Mouse (Mus musculus) erythroblast, adult 5-6 weeks (primary cell): ENCODE data around the gene Zfp770. TPM values are rescaled to one million over a fixed set of nuclear protein-coding genes. Genes with fewer than 3 reads are reported as not detected.
"Not testable (repeated sequence)": the region's sequence is repeated elsewhere in the genome, so short reads cannot be mapped to it uniquely, and the experiment has no call there.

Source experiments
- ATAC-seq: replicated peaks from 2 replicates; pipeline ENCODE4 v1.8.0; 2016; ENCODE audit warnings: moderate number of reproducible peaks, mild to moderate bottlenecking, moderate TSS enrichment, inconsistent platforms; ENCODE audit not compliant: poor library complexity, low FRiP score, severe bottlenecking
- total RNA-seq, 2 experiments: library from RNA; stranded (forward) in 1 of 2; stranded (reverse) in 1 of 2; fragments of 150-400 nt in 1 of 2; fragments of 200-764, 138-1000 nt in 1 of 2; gene quantifications; 2 replicates each; pipeline versions ENCODE4 v1.2.3 to v1.2.4; 2015 to 2017; ENCODE audit warnings: low replicate concordance in 2 of 2

The Zfp770 gene
- total RNA-seq (2015; ENCODE audit: low replicate concordance) = 4.0 and 7.5 TPM in 2 replicates
- 0.51 and 1.5 TPM in 2 replicates for total RNA-seq (2017; ENCODE audit: low replicate concordance)

DNA sequence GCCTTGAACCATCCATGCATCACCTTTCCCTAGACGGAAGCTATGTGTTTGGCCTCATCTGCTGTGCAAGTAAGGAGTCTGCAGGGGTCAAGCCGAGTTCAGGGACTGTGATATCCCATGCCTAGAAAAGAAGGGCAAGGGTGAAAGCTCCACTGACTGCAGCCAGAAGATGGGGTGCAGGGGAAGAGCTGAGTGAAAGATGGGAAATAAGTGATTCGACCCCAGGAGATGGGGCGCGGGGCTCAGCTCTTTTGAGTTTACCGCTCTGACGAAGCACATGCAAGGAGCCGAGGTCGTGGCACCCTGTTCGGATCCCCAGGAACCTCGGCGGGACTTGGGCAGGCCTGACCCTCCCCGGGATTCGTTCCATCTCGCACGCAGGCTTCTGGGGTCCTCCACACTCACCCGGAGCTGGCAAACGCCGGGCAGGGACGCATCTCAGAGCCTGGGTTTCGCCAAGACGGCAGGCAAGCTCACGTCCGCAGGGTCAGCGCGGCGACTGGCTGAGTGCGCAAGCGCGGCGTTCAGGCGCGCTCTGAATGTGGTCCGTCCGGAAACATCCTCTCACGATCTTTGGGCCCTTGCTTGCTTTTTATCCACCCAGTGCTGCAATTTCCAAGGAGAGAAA, at the start of gene Zfp770:
Gene Zfp770, minus strand, starts transcription at position 538 of the 628 bp plus-strand sequence.
- ATAC-seq = peak; percentile 84

DNA sequence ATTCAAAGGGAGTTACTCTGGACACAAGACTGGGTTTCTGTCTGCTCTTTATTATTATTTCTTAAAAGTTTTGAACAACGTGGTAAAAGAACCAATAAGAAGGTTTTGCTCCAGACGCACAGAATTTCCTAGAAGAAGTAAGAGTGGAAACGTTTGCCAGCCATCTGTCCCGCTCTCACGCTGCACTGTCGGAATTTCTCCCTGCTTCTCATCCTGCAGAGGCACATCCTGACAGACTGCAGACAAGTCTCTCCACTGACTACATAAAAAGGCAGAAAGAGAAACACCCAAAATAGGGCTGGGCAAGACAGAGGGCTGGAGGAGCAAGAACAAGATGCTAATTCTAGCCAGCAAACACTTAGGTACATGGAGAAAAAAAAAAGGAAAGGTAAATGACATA, 48.2 kb upstream of the Zfp770 start:
- no peak for ATAC-seq

DNA sequence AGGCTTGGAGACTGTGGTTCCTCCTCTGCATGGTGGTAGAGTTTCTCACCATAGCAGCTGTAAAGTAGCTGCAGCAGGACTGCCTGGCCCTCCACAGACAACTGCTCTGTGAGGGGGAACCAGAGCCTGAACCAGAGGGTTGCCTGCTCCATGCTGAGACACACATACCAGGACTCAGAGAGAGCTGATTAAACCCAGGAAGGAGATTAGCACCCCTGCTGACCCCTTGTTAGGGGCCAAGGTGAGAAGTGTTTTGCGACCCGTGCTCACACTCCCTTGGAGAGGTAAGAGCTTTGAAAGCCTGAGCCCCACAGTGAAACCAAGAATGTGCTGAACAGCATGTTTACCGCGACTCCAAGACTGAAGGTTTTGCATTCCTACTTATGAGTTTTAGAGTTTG, 36.4 kb upstream of the Zfp770 start:
- ATAC-seq = no peak

- ATAC-seq = no peak
Observed at GRCm38 (mm10) chr2:114236566-114236965, 35.3 kb upstream of the Zfp770 start.

GRCm38 (mm10) chr2:114235584-114235983, 34.3 kb upstream of the Zfp770 start:
- ATAC-seq = no peak

GRCm38 (mm10) chr2:114231248-114231647, 30.0 kb upstream of the Zfp770 start:
- ATAC-seq = no peak

DNA sequence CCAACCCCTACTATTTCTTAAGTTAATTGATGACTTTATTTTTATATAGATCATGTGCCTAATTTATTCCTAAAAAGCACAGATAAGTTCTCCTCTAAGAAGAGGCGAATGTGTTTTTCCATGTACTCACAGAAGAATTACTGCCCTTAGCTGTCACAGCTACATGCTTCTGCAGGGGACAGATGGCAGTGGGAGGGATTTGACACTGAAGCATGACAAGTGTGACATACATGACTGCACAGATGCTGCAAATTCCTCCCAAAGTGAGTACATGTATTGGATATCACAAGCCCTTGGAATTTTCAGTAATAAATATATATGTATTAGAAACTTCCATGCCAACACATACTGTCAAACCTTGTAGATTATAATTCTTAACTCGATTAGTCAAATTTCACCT, 27.4 kb upstream of the Zfp770 start:
- no peak for ATAC-seq

- no peak for ATAC-seq
Observed at GRCm38 (mm10) chr2:114205036-114205435, 3.8 kb upstream of the Zfp770 start.

DNA sequence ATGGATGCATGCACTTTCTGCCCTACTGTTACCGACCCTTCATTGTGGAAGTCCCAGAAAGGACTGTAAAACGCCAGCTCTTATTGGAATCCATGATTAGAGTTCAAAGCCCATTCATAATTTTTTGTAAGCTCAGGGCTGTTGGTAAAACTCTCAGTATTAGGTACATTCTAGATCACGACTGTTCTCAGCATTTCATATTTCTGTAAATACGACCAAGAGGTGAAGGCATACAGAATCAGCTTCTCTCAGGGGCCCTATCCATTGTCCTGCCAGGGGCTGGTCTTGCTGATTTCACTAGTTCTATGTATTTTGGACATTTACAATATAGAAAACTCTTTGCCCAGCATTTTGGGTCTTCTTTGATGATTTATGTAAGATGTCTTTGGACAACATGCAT, 305 bp upstream of the Zfp770 start:
- no peak for ATAC-seq

- ATAC-seq = no peak
Observed at GRCm38 (mm10) chr2:114196421-114196820, 4.8 kb downstream of the Zfp770 start.

DNA sequence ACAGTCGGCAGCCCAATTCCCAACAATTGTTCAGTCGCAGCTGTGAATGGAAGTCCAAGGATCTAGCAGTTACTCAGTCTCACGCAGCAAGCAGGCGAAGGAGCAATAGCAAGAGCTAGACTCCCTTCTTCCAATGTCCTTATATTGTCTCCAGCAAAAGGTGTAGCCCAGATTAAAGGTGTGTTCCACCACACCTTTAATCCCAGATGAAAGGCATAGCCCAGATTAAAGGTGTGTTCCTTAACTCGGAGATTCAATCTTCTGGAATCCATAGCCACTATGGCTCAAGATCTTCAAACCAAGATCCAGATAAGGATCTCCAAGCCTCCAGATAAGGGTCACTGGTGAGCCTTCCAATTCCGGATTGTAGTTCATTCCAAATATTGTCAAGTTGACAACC, 14.3 kb downstream of the Zfp770 start, which contains the start of gene Aqr:
Gene Aqr, minus strand, starts transcription at position 101 of the 400 bp plus-strand sequence.
- not testable (repeated sequence) for ATAC-seq

GRCm38 (mm10) chr2:114177802-114178733, 23.2 kb downstream of the Zfp770 start:
- no peak for ATAC-seq

- peak; percentile 95 for ATAC-seq
Observed at GRCm38 (mm10) chr2:114174651-114175484, 26.4 kb downstream of the Zfp770 start.

DNA sequence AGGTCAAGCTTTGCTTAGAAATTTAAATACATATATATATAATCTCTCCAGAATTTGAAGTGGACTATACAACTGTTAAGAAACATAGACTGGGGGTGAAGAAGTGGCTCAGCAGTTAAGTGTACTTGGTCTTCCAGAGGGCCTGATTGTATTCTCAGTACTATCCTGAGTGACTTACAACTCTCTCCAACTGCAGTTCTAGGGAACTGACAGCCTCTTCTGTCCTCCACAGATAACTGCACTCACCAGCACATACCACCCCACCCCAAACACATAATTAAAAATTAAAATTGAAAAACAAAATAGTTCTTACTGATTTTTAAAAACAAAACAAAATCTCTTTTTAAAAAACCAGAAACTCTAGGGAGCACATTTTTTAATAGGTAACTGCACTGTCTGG, 28.0 kb downstream of the Zfp770 start:
- ATAC-seq = no peak

DNA sequence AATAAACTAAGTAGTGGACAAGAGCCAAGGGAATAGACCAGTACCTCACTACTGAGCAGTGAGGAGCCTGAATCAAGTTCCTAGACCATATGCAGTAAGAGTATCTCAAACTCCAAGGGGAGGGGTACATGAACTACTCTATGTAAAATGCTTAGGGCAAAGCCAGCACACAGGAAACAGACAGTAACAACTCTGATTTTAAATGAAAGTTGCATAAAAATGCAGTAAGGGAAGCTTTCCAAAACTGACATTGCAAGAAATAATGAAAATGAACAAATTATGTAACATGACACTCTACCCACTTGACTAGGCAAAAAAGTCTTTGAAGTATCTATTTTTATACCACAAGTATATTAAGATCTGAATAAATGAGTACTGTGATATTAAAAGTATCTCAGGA, 33.4 kb downstream of the Zfp770 start:
- no peak for ATAC-seq

DNA sequence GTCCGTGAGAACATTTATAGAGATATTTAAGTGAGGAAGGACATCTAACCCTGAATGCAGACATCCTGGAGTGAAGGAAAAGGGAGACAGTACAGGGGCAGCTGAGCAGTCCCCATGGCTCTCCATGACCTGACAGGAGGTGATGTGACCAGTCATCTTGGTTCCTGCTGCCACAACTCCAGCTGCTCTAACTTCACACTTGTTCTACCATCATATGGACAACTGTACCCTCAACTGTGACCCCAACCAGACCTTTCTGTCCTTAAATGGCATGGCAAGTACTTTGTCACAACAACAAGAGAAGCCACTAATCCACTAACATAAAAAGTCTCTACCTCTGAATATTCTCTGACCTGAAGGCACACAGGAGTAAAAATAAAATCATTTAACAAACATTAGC, 39.3 kb downstream of the Zfp770 start:
- ATAC-seq = no peak

- ATAC-seq = no peak
Observed at GRCm38 (mm10) chr2:114157345-114157744, 43.9 kb downstream of the Zfp770 start.

- ATAC-seq = 0 out of 2 replicates have a peak, but pooled peaks have one; percentile 55
Observed at GRCm38 (mm10) chr2:114156639-114157038, 44.6 kb downstream of the Zfp770 start.

- ATAC-seq = no peak
Observed at GRCm38 (mm10) chr2:114153247-114153646, 48.0 kb downstream of the Zfp770 start.

- ATAC-seq = no peak
Observed at GRCm38 (mm10) chr2:114146864-114147458, 54.3 kb downstream of the Zfp770 start.
